Mouse (Mus musculus) spleen, postnatal 10 days (tissue): ENCODE data around the gene Asb3.
A peak's percentile ranks its signal among the peaks of the same experiment; 100 is the strongest.

Experiments used
- DNase-seq, 2 experiments: peaks; one replicate each; pipeline ENCODE4 v3.0.0; 2021 to 2022; ENCODE audit warnings: low spot score in 2 of 2

The Asb3 gene

GRCm38 (mm10) chr11:30885171-30885871 lies at the start of gene Asb3, which contains the start of gene Gpr75:
TSS of gene Asb3 (plus strand) at chr11:30885416.
TSS of gene Gpr75 (plus strand) at chr11:30885358.
- peak in 1 of 2 experiments; percentile 29 for DNase-seq

GRCm38 (mm10) chr11:30838793-30839192 lies 46.4 kb upstream of the Asb3 start:
- DNase-seq, result no peak

GRCm38 (mm10) chr11:30844355-30844754 lies 40.9 kb upstream of the Asb3 start:
- no peak for DNase-seq

GRCm38 (mm10) chr11:30872425-30872824 lies 12.8 kb upstream of the Asb3 start:
- DNase-seq, result no peak

GRCm38 (mm10) chr11:30888153-30888552 lies 2.9 kb downstream of the Asb3 start:
- DNase-seq, result no peak

- no peak for DNase-seq
Measured at GRCm38 (mm10) chr11:30896201-30896600, 11.0 kb downstream of the Asb3 start.

GRCm38 (mm10) chr11:30899312-30899711 lies 14.1 kb downstream of the Asb3 start:
- no peak for DNase-seq

- no peak for DNase-seq
Measured at GRCm38 (mm10) chr11:30912311-30912710, 27.1 kb downstream of the Asb3 start.

- DNase-seq, result no peak
Measured at GRCm38 (mm10) chr11:30920641-30921040, 35.4 kb downstream of the Asb3 start.

- no peak for DNase-seq
Measured at GRCm38 (mm10) chr11:30923283-30923682, 38.1 kb downstream of the Asb3 start.

GRCm38 (mm10) chr11:30928079-30928478 lies 42.9 kb downstream of the Asb3 start:
- no peak for DNase-seq

GRCm38 (mm10) chr11:30928498-30928897 lies 43.3 kb downstream of the Asb3 start:
- no peak for DNase-seq

GRCm38 (mm10) chr11:30943522-30943921 lies 58.3 kb downstream of the Asb3 start:
- DNase-seq, result no peak

- peak; percentile 18 to 45 for DNase-seq
Measured at GRCm38 (mm10) chr11:30952829-30953228, 67.6 kb downstream of the Asb3 start.

GRCm38 (mm10) chr11:30953469-30954154 lies 68.4 kb downstream of the Asb3 start:
- DNase-seq, result peak; percentile 61 to 70

GRCm38 (mm10) chr11:30954279-30954725 lies 69.1 kb downstream of the Asb3 start, which contains the start of gene Erlec1:
TSS of gene Erlec1 (minus strand) at chr11:30954335.
- DNase-seq, result peak; percentile 76 to 88

GRCm38 (mm10) chr11:30985237-30985636 lies 100.0 kb downstream of the Asb3 start:
- no peak for DNase-seq

GRCm38 (mm10) chr11:30985877-30986624 lies 100.8 kb downstream of the Asb3 start, which contains the start of gene Chac2:
TSS of gene Chac2 (minus strand) at chr11:30986350.
- DNase-seq, result peak; percentile 86 to 92

- peak in 1 of 2 experiments; percentile 23 for DNase-seq
Measured at GRCm38 (mm10) chr11:30986625-30987017, 101.4 kb downstream of the Asb3 start.

GRCm38 (mm10) chr11:30996670-30997069 lies 111.5 kb downstream of the Asb3 start:
- DNase-seq, result peak in 1 of 2 experiments; percentile 50

- no peak for DNase-seq
Measured at GRCm38 (mm10) chr11:30998199-30998598, 113.0 kb downstream of the Asb3 start.

GRCm38 (mm10) chr11:30998704-30999103 lies 113.5 kb downstream of the Asb3 start:
- no peak for DNase-seq
